Mouse (Mus musculus) frontal cortex, adult (tissue): ENCODE measurements around the gene Tatdn3.

ENCODE experiments used
- ATAC-seq: cut with Nextera tagmentation; 2 replicates; pipeline ENCODE4 v1.9.2; 2017; ENCODE audit warnings: mild to moderate bottlenecking, moderate library complexity, mixed read lengths; ENCODE audit not compliant: low TSS enrichment

The Tatdn3 gene

DNA sequence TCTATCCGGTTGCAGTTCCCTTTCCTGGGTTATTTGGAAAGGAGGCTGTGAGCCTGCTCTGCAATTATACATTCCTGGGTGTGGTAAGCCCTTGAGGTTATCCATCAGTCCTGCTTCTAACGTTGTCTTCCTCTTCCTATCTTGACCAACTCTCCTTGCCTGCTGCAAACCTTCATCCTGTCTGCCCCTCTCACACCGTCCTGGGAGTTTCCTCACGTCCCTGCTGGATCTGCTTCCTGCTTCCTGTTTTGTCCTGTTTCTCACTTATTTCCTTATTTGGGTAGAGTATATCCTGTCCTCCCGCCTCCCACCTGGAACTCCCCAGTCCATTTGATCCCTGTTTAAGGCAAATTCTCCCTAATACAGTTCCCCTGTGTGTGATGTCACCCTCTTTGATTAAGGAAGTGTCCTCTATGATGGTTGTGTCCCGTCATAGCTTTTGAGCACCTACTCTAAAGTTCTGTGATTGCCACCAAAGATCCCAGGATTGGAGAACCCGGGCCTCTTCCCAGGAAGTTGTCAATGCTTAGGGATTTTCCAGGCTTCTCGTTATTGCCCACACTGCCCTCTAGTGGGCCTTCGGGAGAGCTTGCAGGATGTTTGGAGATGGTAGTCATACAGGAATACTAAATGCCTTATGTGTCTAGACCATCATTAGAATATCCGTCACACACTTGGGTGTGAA, 12.6 kb upstream of the Tatdn3 start:
- peak; percentile 84 for ATAC-seq

DNA sequence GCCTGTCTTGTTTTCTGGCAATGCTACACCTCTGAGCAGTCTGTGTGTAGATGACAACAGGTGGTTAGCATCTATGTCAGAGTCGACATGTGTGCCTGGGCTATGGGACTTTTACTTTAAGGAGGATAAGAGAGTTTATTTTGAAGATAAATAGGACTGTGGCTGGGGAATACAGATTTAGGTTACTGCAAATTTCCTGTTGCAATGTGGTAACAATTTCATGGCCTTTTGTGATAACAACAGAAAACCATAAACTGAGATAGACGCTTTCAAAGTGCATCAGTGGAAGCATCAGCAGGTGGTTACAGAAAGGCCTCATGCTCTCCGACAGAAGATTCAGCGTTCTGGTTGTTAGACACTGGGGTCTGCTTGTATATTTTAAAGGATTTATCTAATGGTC, 10.8 kb upstream of the Tatdn3 start:
- ATAC-seq, result no peak

DNA sequence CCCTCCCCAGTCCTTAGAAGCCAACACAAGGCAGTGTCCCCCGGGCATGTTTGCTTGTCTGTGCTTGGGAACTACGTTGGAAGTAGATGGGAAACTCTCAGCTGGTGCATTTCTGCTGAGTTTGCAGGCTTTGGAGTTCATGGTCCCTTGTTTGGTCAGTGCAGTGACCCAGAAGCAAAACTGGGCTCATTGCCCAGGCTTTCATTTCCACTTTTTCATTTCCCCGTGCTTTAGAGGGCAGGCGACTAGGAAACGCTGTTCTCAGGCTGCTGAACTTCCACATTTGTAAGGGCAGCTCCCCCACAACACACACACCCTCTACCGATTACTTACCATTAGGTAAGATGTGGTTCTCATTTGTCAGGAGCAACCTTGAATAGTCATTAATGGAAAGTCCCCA, 10.3 kb upstream of the Tatdn3 start:
- 0 out of 2 replicates have a peak, but pooled peaks have one; percentile 16 for ATAC-seq

DNA sequence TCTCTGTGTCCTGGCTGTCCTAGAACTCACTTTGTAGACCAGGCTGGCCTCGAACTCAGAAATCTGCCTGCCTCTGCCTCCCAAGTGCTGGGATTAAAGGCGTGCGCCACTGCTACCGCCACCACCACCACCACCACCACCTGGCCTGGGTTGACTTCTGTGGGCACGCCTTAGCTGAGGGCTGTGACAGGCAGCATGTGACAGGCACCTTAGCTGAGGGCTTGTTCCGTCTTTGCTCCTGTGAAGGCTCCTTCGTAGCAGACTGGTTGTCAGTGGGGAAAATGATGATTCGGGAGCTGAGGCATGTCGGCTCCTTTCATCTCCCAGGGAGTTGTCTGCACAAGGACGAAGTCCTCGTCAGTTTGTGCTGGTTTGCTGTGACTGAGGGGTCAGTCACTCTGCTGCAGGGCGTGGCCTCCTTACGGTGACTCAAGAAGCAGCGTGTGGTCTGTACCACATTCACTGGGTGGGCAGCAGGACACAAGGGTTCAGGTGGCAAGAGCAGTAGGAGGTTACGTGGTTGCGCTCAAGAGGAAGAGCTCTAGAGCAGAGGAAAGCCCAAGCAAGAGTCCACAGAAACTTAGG, 9.7 kb upstream of the Tatdn3 start:
- no peak for ATAC-seq

DNA sequence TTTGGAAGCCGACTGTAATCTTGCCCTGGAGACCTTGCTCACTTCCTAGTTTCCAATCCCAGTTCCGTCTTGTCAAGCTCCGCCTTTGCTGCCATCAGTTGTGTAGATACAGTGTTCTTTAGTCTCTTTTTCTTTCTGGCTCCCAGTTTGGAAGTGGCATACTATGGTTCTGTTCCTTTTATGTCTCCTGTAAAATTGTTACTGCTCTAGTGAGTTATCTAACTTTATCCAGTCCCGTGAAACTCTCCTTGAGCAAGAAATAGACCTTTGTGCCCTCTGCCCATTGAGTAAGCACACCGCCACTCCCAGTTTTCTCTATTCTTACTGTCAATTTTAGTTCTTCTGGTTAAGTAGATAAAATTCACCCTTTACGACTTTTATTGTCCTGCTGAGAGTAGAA, 8.9 kb upstream of the Tatdn3 start:
- ATAC-seq, result no peak

DNA sequence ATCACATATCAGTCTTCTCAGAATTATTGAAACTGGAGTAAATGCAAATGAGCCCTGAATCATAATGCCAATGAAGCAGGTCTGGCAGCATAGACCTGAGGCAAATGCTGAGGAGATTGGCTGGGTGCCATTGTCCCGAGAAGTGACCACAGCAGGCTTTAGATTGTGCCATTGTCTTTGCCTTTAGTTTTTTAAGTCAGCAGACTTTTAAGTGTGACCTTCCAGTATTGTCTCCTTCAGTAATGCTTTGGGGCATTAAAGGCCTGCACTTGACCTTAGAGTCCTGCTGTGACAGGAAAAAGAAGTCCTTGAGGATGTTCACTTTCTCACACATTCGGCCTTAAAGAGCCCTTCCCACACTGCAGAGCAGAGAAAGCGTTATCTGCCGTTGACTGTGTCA, 7.5 kb upstream of the Tatdn3 start:
- no peak for ATAC-seq

DNA sequence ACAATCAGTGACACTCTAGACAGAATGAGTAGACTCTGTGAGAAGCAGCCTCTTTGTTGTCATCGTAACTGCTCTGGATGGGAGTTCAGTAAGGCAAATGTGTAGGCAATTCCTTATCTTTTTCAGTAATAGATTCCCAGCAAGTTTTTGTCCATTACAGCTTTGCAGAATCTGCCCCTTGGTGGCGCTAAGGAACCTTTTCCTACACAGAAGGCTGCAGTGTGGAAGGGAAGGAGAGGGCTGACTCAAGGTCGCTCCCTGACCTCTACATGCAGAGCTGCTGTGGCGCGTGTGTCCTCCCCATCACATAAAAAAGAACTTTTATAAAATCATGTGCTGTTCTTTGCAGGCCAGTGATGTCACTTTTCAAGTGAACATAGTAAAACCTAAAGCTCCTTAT, 5.6 kb upstream of the Tatdn3 start:
- no peak for ATAC-seq

DNA sequence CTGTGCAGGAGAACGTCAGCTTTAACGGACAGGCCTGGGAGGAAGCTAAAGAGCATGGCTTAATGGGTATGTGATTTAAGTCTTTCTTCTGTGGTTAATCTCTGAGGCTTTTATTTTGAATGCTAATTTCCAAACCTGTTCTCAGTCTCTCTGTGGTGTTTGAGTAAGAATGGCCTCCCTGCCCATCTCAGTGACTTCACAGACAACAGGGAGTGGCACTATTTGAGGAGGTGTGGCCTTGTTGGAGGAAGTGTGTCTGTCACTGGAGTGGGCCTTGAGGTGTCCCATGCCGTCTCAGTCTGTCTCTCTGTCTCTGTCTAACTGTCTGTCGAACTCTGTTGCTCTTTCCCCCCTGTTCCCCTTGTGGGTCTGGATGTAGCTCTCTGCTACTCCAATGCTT, 2.5 kb upstream of the Tatdn3 start:
- no peak for ATAC-seq

DNA sequence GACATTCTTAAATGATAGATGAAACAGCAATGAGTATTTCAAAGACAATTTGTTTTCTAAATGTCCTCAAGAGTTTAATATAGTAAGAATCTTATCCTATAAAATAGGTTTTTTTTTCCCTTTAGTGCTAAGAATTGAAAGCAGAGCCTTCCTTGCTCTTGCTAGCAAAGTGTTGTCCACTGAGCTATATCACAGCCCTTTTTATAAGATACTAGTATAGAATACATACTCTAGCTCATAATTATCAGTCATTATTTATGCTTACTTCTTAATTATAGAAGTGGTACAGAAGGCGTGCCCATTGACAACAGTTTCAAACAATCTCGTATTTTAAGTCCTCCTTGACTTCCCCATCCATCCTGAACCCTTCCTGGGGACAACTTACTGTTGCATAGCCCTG, 1.8 kb upstream of the Tatdn3 start:
- ATAC-seq, result no peak

DNA sequence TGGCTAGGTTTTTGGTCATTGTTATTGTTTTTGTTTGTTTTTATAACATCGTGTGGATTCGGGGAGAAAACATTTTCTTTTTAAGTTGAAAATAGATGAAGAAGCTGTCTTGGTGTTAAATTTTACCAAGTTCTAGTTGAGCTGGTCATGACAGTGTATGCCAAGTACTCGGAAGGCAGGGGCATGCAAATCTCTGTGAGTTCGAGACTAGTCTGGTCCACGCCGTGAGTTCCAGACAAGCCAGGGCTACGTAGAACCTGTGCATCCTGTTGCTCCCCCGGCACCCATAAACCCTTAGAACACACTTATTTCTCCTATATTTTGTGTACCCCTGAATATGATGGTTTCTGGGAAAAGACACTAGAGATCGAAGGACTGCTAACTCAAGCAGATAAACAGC, 968 bp upstream of the Tatdn3 start:
- ATAC-seq, result no peak

DNA sequence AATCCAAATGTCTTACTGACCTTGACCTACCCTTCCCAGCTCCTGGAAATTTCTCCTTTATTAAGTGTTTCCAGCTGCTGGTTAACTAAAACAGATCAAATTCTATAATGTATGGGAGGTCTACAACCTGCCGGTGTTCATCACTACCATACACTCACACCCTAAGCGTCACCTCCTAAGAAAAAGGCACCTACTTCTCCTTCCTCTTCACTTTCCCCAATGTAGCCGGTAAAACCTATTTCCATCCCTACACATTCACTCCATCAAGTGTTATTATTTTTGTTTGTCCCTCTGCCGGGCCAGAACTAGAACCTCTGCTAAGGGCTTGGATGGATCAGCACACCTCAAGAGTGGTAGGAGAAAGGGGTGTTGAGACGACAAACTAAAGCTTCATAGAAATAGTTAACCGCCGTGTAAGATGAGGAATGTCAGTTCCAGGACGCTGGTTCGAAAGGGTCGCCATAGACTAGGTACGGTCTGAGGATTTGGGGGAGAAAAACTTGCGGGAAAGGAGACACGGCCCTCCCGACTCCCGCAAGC, 421 bp downstream of the Tatdn3 start:
- peak; percentile 69 for ATAC-seq

DNA sequence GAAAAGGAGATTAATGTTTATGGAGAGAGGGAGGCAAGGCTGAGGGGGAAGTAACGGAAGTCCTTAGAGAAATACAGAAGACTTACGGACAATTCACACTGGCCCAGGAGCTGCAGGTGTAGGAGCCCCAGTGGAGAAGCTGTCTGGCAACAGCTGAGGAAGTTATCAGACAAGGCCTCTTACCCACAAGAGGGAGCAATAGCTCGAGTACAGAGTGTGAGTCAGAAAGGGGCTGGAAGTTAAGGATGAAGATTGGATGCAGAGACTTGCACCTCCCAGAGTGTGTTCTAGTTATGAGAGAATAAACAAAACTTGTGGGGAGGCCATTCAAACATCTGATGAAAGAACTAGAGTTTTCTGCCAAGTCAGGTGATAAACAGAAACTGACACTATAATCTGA, 5.3 kb downstream of the Tatdn3 start:
- no peak for ATAC-seq

DNA sequence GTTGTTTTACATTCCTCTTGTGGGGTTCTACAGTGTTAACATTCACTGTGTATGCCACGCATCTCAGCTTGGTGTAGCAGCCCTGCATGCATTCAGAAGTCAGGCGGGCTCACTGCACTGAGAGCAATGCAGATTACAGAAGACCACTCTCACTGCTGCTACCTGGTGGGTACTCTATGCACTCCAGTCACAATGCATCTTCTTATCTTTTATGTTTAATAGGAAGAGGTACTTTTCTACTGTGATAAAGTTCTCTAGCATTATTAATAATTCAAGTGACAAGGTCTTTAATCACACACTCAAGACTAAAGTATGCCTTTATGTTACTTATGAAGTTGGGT, 7.2 kb downstream of the Tatdn3 start:
- no peak for ATAC-seq

DNA sequence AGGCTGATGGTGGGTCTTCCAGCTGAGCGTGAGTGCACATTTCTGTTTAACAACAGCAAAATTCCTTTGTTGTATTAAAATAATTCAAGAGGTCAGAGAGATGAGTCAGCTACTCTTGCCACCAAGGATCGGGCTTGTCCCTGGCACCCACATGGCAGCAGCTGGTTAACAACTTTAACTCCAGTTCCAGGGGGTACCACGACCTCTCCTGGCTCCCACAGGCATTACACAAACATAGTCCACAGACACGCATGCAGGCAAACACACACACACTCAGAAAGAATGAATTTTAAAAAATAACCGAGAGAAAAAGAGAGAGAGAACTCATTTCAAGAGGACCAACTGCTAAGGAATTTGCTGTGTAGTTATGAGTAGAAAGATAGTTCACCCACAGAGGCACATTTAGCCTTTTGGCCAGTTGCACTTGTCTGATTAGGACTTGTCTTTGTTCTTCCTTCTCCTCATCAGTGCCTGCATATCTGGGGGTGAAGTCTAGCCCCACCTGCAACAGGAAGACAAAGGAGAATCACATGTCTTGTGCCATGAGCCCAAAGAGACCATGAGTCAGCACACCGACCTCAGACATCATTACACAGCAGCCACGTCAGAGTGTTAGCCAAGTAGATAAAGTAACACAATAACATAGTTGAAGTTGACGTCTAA, 7.7 kb downstream of the Tatdn3 start:
- no peak for ATAC-seq

DNA sequence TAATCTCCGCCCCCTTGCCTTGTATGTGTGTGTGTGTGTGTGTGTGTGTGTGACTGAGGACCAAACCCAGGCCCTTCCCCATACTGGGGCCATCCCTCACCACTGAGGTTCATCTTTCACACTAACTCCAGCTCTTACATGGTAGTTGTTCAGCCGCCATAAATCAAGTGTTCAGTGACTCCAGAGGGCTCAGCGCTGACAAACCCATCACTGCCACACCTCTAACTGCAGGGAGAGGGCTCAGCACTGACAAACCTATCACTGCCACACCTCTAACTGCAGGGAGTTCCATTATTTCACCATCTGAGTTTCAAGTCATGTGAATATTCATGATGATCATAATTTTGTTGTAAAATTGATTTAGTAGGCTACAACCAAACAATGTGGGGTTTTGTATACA, 9.2 kb downstream of the Tatdn3 start:
- no peak for ATAC-seq

DNA sequence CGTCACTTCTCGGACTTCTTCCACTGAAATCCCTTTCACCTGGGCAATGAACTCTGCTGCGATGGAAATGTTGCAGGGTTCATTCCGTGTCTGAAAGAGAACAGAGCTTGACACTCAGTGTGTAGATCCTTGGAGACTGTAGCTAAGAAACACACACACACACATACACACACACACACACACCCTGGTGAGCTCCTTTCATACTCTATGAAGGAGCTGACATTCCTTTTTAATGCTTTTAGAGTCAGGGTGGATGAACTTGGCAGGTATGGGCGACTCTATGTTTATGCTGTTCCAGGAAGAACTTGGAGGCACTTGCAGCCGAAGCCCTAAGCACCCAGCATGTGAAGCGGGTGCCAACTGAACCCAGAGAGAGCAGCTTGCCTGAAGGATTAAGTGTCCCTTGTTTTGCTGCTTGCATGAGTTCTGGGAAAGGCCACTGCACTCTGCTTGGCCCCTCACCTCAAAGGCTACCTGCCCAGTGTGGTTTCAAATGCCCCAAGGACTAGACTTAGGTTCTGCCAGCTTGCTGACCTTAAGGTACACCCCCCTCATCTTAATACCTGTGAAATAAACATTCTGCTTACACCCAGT, 16.4 kb downstream of the Tatdn3 start:
- ATAC-seq, result no peak

DNA sequence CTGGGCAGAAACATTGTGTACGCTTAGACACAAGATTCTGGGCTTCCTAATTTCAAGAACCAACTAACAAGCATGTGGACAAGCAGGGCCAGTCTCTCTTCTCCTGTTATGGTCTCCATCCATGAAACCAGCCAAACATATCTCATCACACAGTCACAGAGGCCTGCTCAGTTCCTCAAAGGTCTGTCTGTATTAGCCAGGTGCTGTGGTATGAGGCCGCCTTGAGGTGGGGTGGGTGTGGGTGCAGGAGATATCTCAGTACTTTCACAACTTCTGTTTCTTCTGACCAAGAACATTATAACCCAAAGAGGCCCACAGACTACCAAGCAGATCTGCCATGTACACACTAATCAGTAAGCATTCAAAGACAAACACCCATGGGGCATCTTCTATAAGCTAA, 17.5 kb downstream of the Tatdn3 start:
- ATAC-seq, result no peak

DNA sequence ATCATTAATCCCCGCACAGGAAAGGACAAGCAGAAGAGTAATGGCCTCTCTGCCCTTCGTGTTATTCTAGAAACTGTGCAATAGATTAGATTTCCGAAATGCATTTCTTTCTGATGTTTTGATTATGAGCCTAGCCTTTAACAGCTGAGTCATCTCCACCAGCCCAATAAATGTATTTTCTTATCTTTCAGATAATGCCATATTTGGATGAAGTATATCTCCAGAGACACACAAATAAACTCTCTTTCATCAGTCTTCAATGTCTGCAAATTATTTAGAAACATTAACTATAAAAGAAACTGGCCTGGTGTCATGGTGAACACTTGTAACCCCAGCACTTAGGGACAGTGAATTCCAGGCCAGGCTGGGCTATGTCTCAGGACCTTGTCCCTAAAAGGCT, 20.0 kb downstream of the Tatdn3 start:
- no peak for ATAC-seq

DNA sequence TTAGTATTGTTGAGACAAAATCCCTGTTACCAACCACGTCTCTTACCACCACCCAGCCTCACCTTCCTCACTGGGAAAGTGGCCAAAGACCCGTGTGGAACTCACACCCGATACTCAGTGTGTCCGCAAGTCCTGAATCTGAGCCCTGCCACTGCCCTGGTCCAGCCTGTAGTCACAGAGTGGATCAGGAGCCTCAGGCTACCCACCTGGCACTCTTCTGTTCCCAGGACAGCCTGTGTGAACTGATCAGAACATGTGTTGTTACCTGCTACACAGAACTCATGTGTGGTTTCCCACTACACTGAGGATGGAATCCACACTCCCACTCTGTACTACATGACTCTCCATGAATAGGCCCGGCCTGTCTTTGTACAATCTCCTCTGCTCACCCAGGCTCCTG, 20.6 kb downstream of the Tatdn3 start:
- ATAC-seq, result no peak

DNA sequence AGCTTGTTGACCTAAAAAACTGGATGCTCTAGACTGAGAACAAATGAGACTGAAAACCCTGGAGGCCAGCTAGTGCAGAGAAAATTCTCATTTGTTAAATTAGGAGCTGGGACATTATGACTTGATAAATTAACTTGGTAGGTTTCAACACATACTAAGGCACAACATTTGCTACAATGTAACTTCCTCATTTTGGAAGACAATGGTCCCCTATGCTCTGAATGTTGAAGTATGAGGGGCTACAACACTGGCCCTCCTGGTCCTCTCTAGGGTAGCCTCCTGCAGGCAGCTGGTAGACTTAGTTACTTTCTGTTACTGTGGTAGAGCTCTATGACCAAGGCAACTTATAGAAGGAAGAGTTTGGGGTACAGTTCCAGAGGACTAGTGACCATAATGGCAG, 21.4 kb downstream of the Tatdn3 start:
- no peak for ATAC-seq

DNA sequence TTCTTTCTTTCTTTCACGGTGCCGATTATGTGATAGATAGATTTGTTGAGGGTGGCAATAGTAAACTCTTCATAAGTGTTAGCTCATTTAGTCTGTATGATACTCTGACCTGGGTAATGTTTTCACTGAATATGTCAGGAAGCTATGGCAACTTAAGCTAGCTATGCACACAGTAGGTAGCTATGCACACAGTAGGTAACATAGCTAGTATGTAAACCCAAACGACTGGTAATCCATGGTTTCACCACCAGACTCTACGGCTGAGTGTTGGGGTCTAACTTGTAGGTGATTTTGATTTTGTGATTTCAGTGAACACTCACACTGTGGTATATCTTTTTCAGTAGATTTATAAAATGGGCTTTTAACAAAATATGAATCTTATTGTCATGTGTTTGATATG, 24.7 kb downstream of the Tatdn3 start:
- no peak for ATAC-seq

DNA sequence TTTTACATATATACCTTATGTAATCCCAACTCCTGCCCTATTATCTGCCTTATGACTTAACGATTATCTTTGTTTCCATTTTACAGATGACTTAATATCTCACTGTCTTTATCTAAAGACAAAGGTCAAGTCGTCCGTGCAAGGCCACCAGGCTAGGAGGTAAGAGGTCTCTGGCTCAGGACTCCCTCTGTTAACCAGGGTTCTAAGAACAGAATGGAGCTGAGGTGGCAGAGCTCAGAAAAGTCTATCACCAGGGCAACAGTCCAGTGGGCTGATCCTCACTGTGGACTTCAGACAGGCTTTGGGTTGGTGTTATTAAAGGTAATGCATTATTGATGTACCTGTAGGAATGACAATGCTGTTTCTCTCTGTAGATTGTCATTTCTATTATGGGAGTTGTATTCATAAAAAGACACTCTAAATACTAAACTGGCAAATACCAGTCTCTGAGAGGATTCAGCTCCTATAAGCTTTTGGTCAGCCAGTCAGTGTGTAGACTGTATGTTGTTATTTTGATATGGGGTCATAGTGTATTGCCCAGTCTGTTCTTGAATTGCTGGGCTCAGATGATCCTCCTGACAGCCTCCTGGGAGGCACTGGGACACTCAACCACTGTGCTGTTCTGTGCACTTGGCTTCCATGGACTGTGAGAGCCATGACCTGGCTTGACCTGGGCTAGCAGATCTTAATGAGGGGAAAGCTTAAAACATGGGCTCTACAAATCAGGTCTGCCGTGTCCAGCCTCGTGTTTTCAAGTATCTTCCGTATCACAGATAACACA, 26.0 kb downstream of the Tatdn3 start, which contains the start of gene Spata45:
Spata45 (plus strand) TSS at position 86 of the 781 bp plus-strand sequence.
- ATAC-seq, result no peak
